Mouse (Mus musculus): ENCODE measurements around the gene Acot6. TPM values are rescaled to one million over a fixed set of nuclear protein-coding genes. Genes with fewer than 3 reads are reported as not detected.

Acot6 gene
- total RNA-seq, 1 experiment = 0.36 TPM

DNA sequence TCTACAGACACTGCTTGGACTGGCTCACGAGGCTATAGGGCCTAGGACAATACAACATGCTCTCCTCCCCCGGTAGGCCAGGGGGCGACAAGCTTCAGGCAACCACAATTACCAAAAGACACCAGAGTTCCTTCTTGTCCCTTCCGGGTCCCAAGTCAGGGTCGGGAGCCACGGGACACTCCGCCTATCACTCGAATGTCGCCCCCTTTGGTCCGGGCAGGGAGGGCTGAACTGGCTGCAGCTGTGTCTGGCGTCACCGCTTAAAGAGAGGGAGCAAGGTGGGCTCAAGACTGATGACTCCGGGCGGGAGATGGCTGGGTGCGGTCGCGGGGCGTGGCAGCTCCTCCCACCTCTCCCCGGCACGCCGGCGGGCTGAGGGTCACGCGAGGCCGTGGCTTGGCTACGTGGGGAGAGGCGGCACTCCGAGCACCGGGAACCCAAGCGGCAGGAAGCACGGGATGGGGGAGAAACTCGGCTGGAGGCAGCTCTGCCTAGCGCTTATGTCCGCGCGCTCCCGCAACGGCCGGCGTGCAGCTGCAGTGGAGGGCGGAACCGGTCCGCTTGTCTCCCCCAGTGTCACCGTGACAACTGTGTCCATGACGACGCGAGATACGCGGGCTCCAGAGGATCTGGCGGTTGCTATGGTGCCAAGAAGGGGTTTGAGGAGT lies 47.6 kb downstream of the Acot6 start, which contains the start of gene Pnma1:
Gene Pnma1 (minus strand): TSS at position 536 of the 668 bp plus-strand sequence.
- Histone ChIP-seq H3K36me3 (ENCODE audit: control insufficient read depth, insufficient read depth, low read length, poor library complexity, severe bottlenecking) (peaks cover 15% of the 10 kb centered on the region), H3K9ac (ENCODE audit: insufficient read depth, low read depth, low read length, poor library complexity, severe bottlenecking) (peak within 1 kb of the TSS; percentile 11), H3K4me3 (ENCODE audit: insufficient read depth in 1 of 2, low read depth in 1 of 2, low read length in 2 of 2, poor library complexity in 1 of 2, severe bottlenecking in 1 of 2) (peak within 1 kb of the TSS; percentile 41 to 60), H3K9me3 (ENCODE audit: control insufficient read depth, insufficient read depth, low read depth, low read length) (no peaks in the 10 kb centered on the region), H3K4me1 (ENCODE audit: control insufficient read depth in 2 of 2, insufficient read depth in 2 of 2, low read length in 2 of 2, poor library complexity in 1 of 2) (peaks cover 0 to 4% of the 10 kb centered on the region in 2 experiments; a peak in 1 of 4 replicates), H3K27ac (ENCODE audit: insufficient read depth, low read depth, low read length, poor library complexity, severe bottlenecking) (no peak within 1 kb of the TSS)
- in situ Hi-C loops (cut with MboI; ENCODE audit: low sequenced_read_pairs in 2 of 2, unreplicated experiment in 2 of 2) = no loop called here
- TF ChIP-seq ZC3H11A (IDR thresholded peaks at IDR 0.05; ENCODE audit: borderline replicate concordance, low read depth, low read length) (no peak), HCFC1 (IDR thresholded peaks at IDR 0.05; ENCODE audit: borderline replicate concordance, insufficient read depth, low read length) (0 out of 2 replicates have a peak, but pooled peaks have one; percentile 29)
- DNase-seq (ENCODE audit: low read depth, low spot score) = no peak

DNA sequence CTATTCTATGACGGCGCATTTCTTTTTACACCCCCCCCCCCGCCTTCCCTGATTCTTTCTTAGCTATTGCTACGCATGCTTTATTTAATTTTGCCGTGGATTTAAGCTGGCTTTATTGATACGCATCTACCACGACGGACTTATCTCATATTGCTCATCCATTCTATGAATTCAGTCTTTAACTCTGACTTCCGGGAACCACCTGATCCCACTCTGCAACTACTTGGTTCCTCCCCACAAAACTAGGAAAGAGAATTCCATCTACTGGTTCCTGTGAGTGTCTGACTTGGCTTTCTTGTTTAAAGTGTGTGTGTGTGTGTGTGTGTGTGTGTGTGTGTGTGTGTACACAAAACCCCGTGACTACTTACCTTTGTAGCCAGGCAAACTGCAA lies 48.2 kb downstream of the Acot6 start:
- in situ Hi-C loops (cut with MboI; ENCODE audit: low sequenced_read_pairs in 2 of 2, unreplicated experiment in 2 of 2) = no loop called here
- TF ChIP-seq MAFK (IDR thresholded peaks at IDR 0.05; ENCODE audit: insufficient read depth, low read depth, low read length) (no peak), HCFC1 (IDR thresholded peaks at IDR 0.05; ENCODE audit: borderline replicate concordance, insufficient read depth, low read length) (no peak), CHD2 (IDR thresholded peaks at IDR 0.05; ENCODE audit: low read depth, low read length) (no peak), ZNF384 (IDR thresholded peaks at IDR 0.05; ENCODE audit: low read depth, low read length) (no peak), ZC3H11A (IDR thresholded peaks at IDR 0.05; ENCODE audit: borderline replicate concordance, low read depth, low read length) (no peak)
- peaks cover 19% of the 10 kb centered on the region for H3K36me3 ChIP-seq (ENCODE audit: control insufficient read depth, insufficient read depth, low read length, poor library complexity, severe bottlenecking)
- no peaks in the 10 kb centered on the region for H3K9me3 ChIP-seq (ENCODE audit: control insufficient read depth, insufficient read depth, low read depth, low read length)
- peaks cover 0 to 9% of the 10 kb centered on the region in 2 experiments; a peak in 1 of 4 replicates for H3K4me1 ChIP-seq (ENCODE audit: control insufficient read depth in 2 of 2, insufficient read depth in 2 of 2, low read length in 2 of 2, poor library complexity in 1 of 2)
- no peak overlapping the region for H3K27ac ChIP-seq (ENCODE audit: insufficient read depth, low read depth, low read length, poor library complexity, severe bottlenecking)
- no peak overlapping the region for H3K9ac ChIP-seq (ENCODE audit: insufficient read depth, low read depth, low read length, poor library complexity, severe bottlenecking)
- peak overlapping the region in 1 of 2 experiments; percentile 60; a peak in 3 of 4 replicates for H3K4me3 ChIP-seq (ENCODE audit: insufficient read depth in 1 of 2, low read depth in 1 of 2, low read length in 2 of 2, poor library complexity in 1 of 2, severe bottlenecking in 1 of 2)
- no peak for DNase-seq (ENCODE audit: low read depth, low spot score)

DNA sequence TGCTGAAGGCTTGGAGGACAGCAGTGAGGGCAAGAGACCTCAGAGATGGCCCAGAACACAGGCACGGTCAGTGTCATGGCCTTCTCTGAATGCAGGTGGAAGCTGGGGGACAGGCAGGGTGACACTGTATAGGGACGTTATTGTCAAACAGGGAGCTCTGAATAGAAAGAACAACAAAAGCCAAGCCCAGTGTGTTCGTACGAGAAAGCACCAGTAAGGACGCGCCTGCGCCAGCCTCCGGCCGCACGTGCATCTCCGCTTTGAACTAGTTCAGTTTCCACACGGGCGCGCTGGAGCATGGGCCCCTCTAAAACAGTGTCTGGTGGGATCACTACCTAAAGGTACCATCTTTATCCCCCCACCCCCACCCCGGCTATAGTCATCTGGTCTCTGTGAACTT lies 49.5 kb downstream of the Acot6 start:
- H3K9ac ChIP-seq (ENCODE audit: insufficient read depth, low read depth, low read length, poor library complexity, severe bottlenecking) = no peak overlapping the region
- H3K27ac ChIP-seq (ENCODE audit: insufficient read depth, low read depth, low read length, poor library complexity, severe bottlenecking) = no peak overlapping the region

DNA sequence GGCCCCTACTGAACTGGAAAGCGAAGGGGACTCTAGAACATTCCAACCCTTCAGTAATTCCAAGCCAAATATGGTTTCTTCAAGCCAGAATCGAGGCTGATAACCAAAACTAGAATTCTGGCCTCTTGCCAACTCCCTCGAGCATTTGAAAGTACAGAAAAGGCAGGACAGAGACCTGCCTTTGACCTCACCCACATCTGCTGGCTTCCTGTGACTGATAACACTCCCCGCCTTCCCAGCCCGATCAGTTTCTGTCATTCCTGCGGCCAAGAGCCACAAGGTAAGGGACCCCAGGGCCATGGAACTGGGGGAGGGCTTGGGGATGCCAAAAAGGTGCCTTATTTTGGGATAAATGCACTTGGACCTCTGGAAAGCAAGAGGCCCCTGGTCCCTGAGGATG lies 50.5 kb downstream of the Acot6 start:
- no peaks in the 10 kb centered on the region for H3K9me3 ChIP-seq (ENCODE audit: control insufficient read depth, insufficient read depth, low read depth, low read length)
- peaks cover 28% of the 10 kb centered on the region for H3K36me3 ChIP-seq (ENCODE audit: control insufficient read depth, insufficient read depth, low read length, poor library complexity, severe bottlenecking)
- H3K27ac ChIP-seq (ENCODE audit: insufficient read depth, low read depth, low read length, poor library complexity, severe bottlenecking) = no peak overlapping the region
- DNase-seq (ENCODE audit: low read depth, low spot score) = no peak
- TF ChIP-seq ZNF384 (IDR thresholded peaks at IDR 0.05; ENCODE audit: low read depth, low read length) = no peak
- TF ChIP-seq ZC3H11A (IDR thresholded peaks at IDR 0.05; ENCODE audit: borderline replicate concordance, low read depth, low read length) = no peak
- TF ChIP-seq MAFK (IDR thresholded peaks at IDR 0.05; ENCODE audit: insufficient read depth, low read depth, low read length) = no peak
- TF ChIP-seq CHD2 (IDR thresholded peaks at IDR 0.05; ENCODE audit: low read depth, low read length) = no peak
- no peak for TF ChIP-seq HCFC1 (IDR thresholded peaks at IDR 0.05; ENCODE audit: borderline replicate concordance, insufficient read depth, low read length)
- peaks cover 0 to 10% of the 10 kb centered on the region in 2 experiments; a peak in 1 of 4 replicates for H3K4me1 ChIP-seq (ENCODE audit: control insufficient read depth in 2 of 2, insufficient read depth in 2 of 2, low read length in 2 of 2, poor library complexity in 1 of 2)
- in situ Hi-C loops (cut with MboI; ENCODE audit: low sequenced_read_pairs in 2 of 2, unreplicated experiment in 2 of 2) = no loop called here
- H3K9ac ChIP-seq (ENCODE audit: insufficient read depth, low read depth, low read length, poor library complexity, severe bottlenecking) = no peak overlapping the region
- H3K4me3 ChIP-seq (ENCODE audit: insufficient read depth in 1 of 2, low read depth in 1 of 2, low read length in 2 of 2, poor library complexity in 1 of 2, severe bottlenecking in 1 of 2) = no peak overlapping the region

More for the DNA sequence above, 49.5 kb downstream of the Acot6 start:
- in situ Hi-C loops (cut with MboI; ENCODE audit: low sequenced_read_pairs in 2 of 2, unreplicated experiment in 2 of 2) = no loop called here
- DNase-seq (ENCODE audit: low read depth, low spot score) = no peak
- Histone ChIP-seq H3K36me3 (ENCODE audit: control insufficient read depth, insufficient read depth, low read length, poor library complexity, severe bottlenecking) (peaks cover 25% of the 10 kb centered on the region), H3K9me3 (ENCODE audit: control insufficient read depth, insufficient read depth, low read depth, low read length) (no peaks in the 10 kb centered on the region), H3K4me3 (ENCODE audit: insufficient read depth in 1 of 2, low read depth in 1 of 2, low read length in 2 of 2, poor library complexity in 1 of 2, severe bottlenecking in 1 of 2) (no peak overlapping the region), H3K4me1 (ENCODE audit: control insufficient read depth in 2 of 2, insufficient read depth in 2 of 2, low read length in 2 of 2, poor library complexity in 1 of 2) (peaks cover 0 to 10% of the 10 kb centered on the region in 2 experiments; a peak in 1 of 4 replicates)
- no peak for TF ChIP-seq ZNF384 (IDR thresholded peaks at IDR 0.05; ENCODE audit: low read depth, low read length)

DNA sequence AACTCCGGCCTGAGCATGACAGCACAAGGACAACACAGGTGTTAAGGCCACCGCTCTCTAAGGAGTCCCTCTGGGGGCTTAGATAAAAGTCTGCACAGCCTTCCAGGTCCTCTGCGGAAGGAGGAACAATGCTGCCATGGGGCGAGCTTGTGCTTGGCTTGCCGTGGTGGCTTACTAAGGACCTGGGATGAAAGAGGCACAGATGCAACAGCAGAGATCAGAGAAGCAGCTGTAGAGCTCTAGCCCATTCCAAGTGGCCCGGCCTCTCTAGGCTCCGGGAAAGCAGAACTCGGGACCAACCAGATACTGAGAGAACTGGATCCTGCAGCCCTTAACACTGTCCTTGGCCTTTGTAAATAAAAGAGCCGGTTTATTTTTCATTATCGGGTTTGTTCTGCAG lies 51.5 kb downstream of the Acot6 start:
- TF ChIP-seq HCFC1 (IDR thresholded peaks at IDR 0.05; ENCODE audit: borderline replicate concordance, insufficient read depth, low read length) (no peak), ZNF384 (IDR thresholded peaks at IDR 0.05; ENCODE audit: low read depth, low read length) (no peak), CHD2 (IDR thresholded peaks at IDR 0.05; ENCODE audit: low read depth, low read length) (no peak), ZC3H11A (IDR thresholded peaks at IDR 0.05; ENCODE audit: borderline replicate concordance, low read depth, low read length) (no peak), MAFK (IDR thresholded peaks at IDR 0.05; ENCODE audit: insufficient read depth, low read depth, low read length) (no peak)
- H3K36me3 ChIP-seq (ENCODE audit: control insufficient read depth, insufficient read depth, low read length, poor library complexity, severe bottlenecking) = peaks cover 36% of the 10 kb centered on the region

More for the DNA sequence above, 51.5 kb downstream of the Acot6 start:
- Histone ChIP-seq H3K27ac (ENCODE audit: insufficient read depth, low read depth, low read length, poor library complexity, severe bottlenecking) (no peak overlapping the region), H3K9ac (ENCODE audit: insufficient read depth, low read depth, low read length, poor library complexity, severe bottlenecking) (no peak overlapping the region; the same call in 1 of the 2 replicates), H3K4me3 (ENCODE audit: insufficient read depth in 1 of 2, low read depth in 1 of 2, low read length in 2 of 2, poor library complexity in 1 of 2, severe bottlenecking in 1 of 2) (peak overlapping the region in 1 of 2 experiments; percentile 37; a peak in 1 of 4 replicates), H3K4me1 (ENCODE audit: control insufficient read depth in 2 of 2, insufficient read depth in 2 of 2, low read length in 2 of 2, poor library complexity in 1 of 2) (peaks cover 0 to 10% of the 10 kb centered on the region in 2 experiments; a peak in 1 of 4 replicates), H3K9me3 (ENCODE audit: control insufficient read depth, insufficient read depth, low read depth, low read length) (no peaks in the 10 kb centered on the region)
- in situ Hi-C loops (cut with MboI; ENCODE audit: low sequenced_read_pairs in 2 of 2, unreplicated experiment in 2 of 2) = no loop called here
- no peak for DNase-seq (ENCODE audit: low read depth, low spot score)

Measured in ES-E14 (cell line).